Mouse (Mus musculus) heart, embryonic 11.5 days (tissue): ENCODE data around the gene Nhsl1. TPM values are rescaled to one million over a fixed set of nuclear protein-coding genes. Genes with fewer than 3 reads are reported as not detected.

ENCODE experiments used
- ATAC-seq: fragments of 200-750 bp; cut with Nextera tagmentation; replicated peaks from 2 replicates; pipeline ENCODE4 v1.8.0; 2017; ENCODE audit warnings: moderate library complexity; ENCODE audit not compliant: insufficient number of reproducible peaks, low FRiP score, low TSS enrichment
- H3K27ac ChIP-seq: fragments of 300-500 bp; sonication (generic); 2 replicates; pipeline ENCODE4 v1.5.1; 2014; ENCODE audit warnings: mild to moderate bottlenecking, low read depth, low read length
- H3K27me3 ChIP-seq: fragments of 300-500 bp; sonication (generic); 2 replicates; pipeline ENCODE4 v1.6.1; 2014; ENCODE audit warnings: mild to moderate bottlenecking, low read length, mixed read lengths; ENCODE audit not compliant: control insufficient read depth, insufficient read depth
- H3K36me3 ChIP-seq: fragments of 300-500 bp; sonication (generic); 2 replicates; pipeline ENCODE4 v1.6.1; 2014; ENCODE audit warnings: mild to moderate bottlenecking, low read length, moderate library complexity, mixed read lengths; ENCODE audit not compliant: control insufficient read depth, insufficient read depth
- H3K4me1 ChIP-seq: fragments of 300-500 bp; sonication (generic); 2 replicates; pipeline ENCODE4 v1.6.1; 2014; ENCODE audit warnings: low read length; ENCODE audit not compliant: control insufficient read depth, insufficient read depth
- H3K4me2 ChIP-seq: fragments of 300-500 bp; sonication (generic); 2 replicates; pipeline ENCODE4 v1.6.1; 2014; ENCODE audit warnings: mild to moderate bottlenecking, moderate library complexity
- H3K4me3 ChIP-seq: fragments of 300-500 bp; sonication (generic); 2 replicates; pipeline ENCODE4 v1.5.1; 2014; ENCODE audit warnings: low read depth, low read length
- H3K9ac ChIP-seq: fragments of 300-500 bp; sonication (generic); 2 replicates; pipeline ENCODE4 v1.6.1; 2014; ENCODE audit warnings: mild to moderate bottlenecking, low read depth, low read length, moderate library complexity
- H3K9me3 ChIP-seq: fragments of 300-500 bp; sonication (generic); replicated peaks from 2 replicates; pipeline ENCODE4 v1.6.1; 2016; ENCODE audit warnings: low read length; ENCODE audit not compliant: control insufficient read depth
- WGBS: fragments of 180-500 bp; shearing (Covaris S2); extraction: QIAGEN DNeasy Blood & Tissue Kit; methylation state at CpG from one replicate; pipeline ENCODE4 v1.1.7; 2014; ENCODE audit not compliant: insufficient replicate concordance; 5-methylcytosine and 5-hydroxymethylcytosine counted together
- polyA plus RNA-seq: library from polyadenylated mRNA; unstranded; fragments of >200 nt; fragmentation: Nextera tagmentation; extraction: Ambion mirVana; gene quantifications from 2 replicates; pipeline ENCODE4 v1.2.1, GENCODE M21; 2014

Nhsl1 gene
- polyA plus RNA-seq, 1 experiment from 2014 or later = 13.6 TPM

DNA sequence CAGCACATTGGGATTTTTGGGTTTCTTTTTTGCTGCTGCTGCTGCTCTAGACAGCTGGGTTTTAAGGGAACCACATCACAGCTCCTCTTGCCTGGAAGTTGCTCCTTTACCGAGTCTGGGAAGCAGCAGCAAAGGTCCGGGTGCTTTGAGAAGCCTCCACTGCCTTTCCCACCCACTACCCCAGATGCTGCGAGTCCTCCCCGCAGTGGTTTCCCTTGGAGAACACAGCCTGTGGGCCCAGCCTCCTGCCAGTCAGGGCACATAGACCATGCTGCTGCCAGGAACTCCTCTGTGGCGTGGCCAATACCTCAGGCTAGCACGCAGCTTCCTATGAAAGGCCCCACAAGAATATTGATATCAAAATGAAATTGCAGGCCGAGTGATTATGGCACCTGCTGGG lies 178.3 kb downstream of the Nhsl1 start:
- no peaks in the 10 kb centered on the region for H3K36me3 ChIP-seq
- H3K4me1 ChIP-seq = peaks cover 15% of the 10 kb centered on the region
- no peaks in the 10 kb centered on the region for H3K27me3 ChIP-seq
- WGBS = 79% methylated on average over 7 of the region's 7 CpGs
- H3K27ac ChIP-seq = no peak overlapping the region
- H3K9ac ChIP-seq = no peak overlapping the region
- ATAC-seq = no peak
- no peaks in the 10 kb centered on the region for H3K9me3 ChIP-seq
- no peak overlapping the region for H3K4me2 ChIP-seq
- H3K4me3 ChIP-seq = no peak overlapping the region

DNA sequence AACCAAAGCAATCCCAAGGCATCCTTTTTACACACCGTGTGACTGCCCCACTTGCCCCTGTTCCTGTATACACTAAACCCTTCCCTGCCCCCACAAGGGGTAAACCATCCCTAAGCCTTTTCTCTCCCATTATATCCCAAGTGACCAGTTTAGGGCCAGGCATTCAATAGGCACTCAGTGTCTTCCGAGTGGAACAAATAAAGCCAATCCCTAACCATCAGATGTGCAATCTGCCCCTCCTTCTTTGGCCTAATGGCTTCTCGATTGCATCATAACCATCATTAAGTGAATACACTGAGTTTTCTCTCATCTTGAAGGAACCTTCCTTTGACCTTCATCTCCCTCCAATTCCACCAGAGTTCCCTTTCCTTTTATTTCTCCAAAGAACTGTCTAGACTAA lies 183.2 kb downstream of the Nhsl1 start:
- H3K4me1 ChIP-seq = peaks cover 3% of the 10 kb centered on the region; the same call in 1 of the 2 replicates
- no peaks in the 10 kb centered on the region for H3K27me3 ChIP-seq
- H3K9me3 ChIP-seq = no peaks in the 10 kb centered on the region
- no peak overlapping the region for H3K4me2 ChIP-seq
- H3K4me3 ChIP-seq = no peak overlapping the region
- 72% methylated on average over 3 of the region's 3 CpGs for WGBS
- no peak overlapping the region for H3K27ac ChIP-seq
- H3K36me3 ChIP-seq = no peaks in the 10 kb centered on the region
- H3K9ac ChIP-seq = no peak overlapping the region
- ATAC-seq = no peak

DNA sequence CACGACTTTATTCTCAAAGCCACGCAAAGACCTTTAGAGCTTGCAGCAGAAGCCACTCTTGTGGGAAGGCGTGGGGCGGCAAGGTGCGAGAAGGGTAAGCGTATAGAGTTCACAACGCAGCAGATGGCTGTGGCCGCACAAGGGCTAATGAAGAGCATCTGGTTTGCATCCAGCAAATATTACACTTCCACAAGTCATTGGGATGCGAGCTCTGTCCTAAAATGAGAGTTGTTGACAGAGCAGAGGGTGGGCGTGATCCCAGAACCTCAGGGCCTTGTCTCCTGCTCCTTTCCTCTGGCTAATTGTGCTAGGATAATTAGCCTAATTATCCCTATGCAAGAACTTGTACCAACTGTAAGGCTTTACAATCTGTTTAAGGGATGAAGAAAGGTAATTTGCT lies 186.9 kb downstream of the Nhsl1 start:
- Histone ChIP-seq H3K9me3 (no peaks in the 10 kb centered on the region), H3K9ac (no peak overlapping the region), H3K4me3 (no peak overlapping the region), H3K36me3 (no peaks in the 10 kb centered on the region), H3K27me3 (no peaks in the 10 kb centered on the region), H3K4me2 (no peak overlapping the region), H3K27ac (no peak overlapping the region), H3K4me1 (peaks cover 3% of the 10 kb centered on the region; the same call in 1 of the 2 replicates)
- no peak for ATAC-seq
- WGBS = 77% methylated on average over 10 of the region's 10 CpGs

DNA sequence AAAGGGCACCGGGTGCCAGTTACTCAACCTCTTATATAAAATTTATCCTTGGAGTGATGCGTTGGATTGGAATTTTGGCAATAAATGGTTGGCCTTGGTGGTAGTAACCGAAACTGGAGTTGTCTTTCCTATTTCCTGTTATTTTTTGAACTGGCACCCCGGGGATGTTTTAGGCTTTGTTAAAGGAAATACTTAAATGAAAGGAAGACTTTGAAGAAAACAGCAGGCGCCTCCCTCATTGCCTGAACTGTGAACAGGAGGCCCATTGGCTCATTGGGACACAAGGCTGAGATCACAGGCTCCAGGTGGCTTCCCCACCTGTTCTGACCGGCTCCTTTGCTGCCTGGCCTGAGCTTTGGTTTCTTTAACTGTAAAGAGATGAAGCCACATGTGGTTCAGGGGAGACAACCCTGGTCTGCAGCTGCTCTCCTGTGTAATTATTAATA lies 187.7 kb downstream of the Nhsl1 start:
- no peak overlapping the region for H3K4me2 ChIP-seq
- H3K36me3 ChIP-seq = 0 out of 2 replicates have a peak, but pooled peaks cover under 1% of the 10 kb centered on the region
- WGBS = 70% methylated on average over 6 of the region's 6 CpGs
- H3K9ac ChIP-seq = no peak overlapping the region
- no peak overlapping the region for H3K4me3 ChIP-seq
- no peaks in the 10 kb centered on the region for H3K27me3 ChIP-seq
- ATAC-seq = no peak
- H3K9me3 ChIP-seq = no peaks in the 10 kb centered on the region
- no peak overlapping the region for H3K27ac ChIP-seq
- peaks cover 3% of the 10 kb centered on the region; the same call in 1 of the 2 replicates for H3K4me1 ChIP-seq

DNA sequence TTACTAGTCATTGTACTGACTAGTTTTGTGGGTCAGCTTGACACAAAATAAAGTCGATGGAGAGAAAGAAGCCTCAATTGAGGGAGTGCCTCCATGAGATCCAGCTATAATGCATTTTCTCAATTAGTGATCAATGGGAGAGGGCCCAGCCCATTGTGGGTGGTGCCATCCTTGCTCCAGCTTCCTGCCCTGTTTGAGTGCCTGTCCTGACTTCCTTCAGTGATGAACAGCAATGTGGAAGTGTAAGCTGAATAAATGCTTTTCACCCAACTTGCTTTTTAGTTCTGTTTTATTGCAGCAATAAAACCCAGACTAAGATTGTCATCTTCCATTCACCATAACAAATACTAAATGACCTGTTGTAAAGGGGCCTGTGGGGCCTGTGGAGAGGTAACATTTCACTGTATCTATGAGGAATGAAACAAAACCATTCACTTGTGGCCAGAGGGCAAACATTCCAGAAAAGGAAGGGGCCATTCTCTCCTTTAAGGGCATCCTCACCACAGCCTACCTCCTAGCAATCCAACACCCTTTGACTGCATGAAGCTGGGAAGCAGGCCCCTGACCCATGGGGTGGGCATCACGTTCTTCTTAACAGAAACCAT lies 189.2 kb downstream of the Nhsl1 start:
- Histone ChIP-seq H3K9ac (no peak overlapping the region), H3K27ac (no peak overlapping the region), H3K4me3 (no peak overlapping the region), H3K27me3 (no peaks in the 10 kb centered on the region), H3K4me1 (peaks cover 3% of the 10 kb centered on the region; the same call in 1 of the 2 replicates), H3K36me3 (0 out of 2 replicates have a peak, but pooled peaks cover 2% of the 10 kb centered on the region), H3K4me2 (no peak overlapping the region), H3K9me3 (no peaks in the 10 kb centered on the region)
- ATAC-seq = no peak
- WGBS = 69% methylated on average over 2 of the region's 2 CpGs

DNA sequence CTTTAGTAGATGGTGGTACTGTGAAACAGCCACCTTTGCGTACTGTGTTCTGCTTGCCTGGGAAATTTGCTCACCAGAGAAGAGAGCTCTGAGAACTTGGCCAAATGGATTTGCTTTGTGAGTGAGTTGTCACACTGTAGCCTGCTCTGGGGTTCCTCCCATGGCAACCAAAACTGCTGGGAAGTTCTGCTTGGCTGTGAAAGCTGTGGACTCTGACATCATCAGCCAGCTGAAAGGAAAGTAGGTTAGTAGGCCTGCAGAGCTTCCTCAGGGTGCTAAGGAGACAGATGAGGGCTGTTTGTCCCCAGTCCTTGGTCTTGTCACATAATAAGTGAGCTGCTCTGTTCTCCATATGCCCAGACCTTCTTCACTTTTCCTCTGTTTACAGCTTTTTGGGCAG lies 189.8 kb downstream of the Nhsl1 start:
- peaks cover 3% of the 10 kb centered on the region; the same call in 1 of the 2 replicates for H3K4me1 ChIP-seq
- 86% methylated on average over 1 of the region's 1 CpGs for WGBS
- ATAC-seq = no peak
- no peaks in the 10 kb centered on the region for H3K9me3 ChIP-seq
- H3K4me3 ChIP-seq = no peak overlapping the region
- H3K36me3 ChIP-seq = 0 out of 2 replicates have a peak, but pooled peaks cover 2% of the 10 kb centered on the region
- no peaks in the 10 kb centered on the region for H3K27me3 ChIP-seq
- no peak overlapping the region for H3K4me2 ChIP-seq
- no peak overlapping the region for H3K9ac ChIP-seq
- H3K27ac ChIP-seq = no peak overlapping the region

DNA sequence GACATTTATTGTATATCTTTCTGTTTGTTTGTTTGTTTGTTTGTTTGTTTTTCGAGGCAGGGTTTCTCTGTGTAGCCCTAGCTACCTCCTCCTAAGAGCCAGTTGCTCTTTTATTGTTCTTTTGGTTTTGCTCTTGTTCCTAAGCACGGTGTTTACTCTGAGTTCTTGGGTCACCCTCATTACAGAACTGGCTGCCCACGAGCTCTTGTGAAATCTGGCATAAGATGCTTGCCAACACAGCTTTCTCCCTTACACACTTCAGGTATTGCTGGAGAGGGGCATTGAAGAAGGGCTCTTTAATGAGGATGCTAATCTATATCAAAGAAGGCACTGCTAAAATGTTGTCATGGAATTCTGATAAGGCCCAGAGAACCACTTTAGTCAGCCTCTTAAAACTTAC lies 191.9 kb downstream of the Nhsl1 start:
- H3K4me1 ChIP-seq = peaks cover 3% of the 10 kb centered on the region; the same call in 1 of the 2 replicates
- H3K36me3 ChIP-seq = 0 out of 2 replicates have a peak, but pooled peaks cover 2% of the 10 kb centered on the region
- no peaks in the 10 kb centered on the region for H3K27me3 ChIP-seq
- no peak overlapping the region for H3K27ac ChIP-seq
- WGBS = 76% methylated on average over 3 of the region's 3 CpGs
- ATAC-seq = no peak
- H3K9me3 ChIP-seq = no peaks in the 10 kb centered on the region
- H3K4me2 ChIP-seq = no peak overlapping the region
- no peak overlapping the region for H3K9ac ChIP-seq
- no peak overlapping the region for H3K4me3 ChIP-seq

DNA sequence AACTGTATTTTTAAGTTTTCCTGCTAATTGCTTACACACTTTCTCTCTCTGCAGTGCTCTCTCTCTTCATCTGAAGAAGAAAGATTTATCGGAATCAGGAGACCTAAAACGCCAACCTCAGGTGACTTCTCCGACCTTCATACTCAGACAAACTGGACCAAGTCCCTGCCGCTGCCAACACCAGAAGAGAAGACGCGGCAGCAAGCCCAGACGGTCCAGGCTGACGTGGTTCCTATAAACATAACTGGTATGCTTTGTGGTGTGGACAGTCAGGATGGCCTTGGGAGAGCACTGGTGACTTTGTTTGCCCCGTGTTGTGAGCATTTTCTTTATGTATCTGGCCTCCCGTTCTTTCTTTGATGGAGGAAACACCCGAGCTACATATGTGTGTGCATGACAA lies 192.7 kb downstream of the Nhsl1 start:
- no peak overlapping the region for H3K4me3 ChIP-seq
- no peak for ATAC-seq
- peaks cover 2% of the 10 kb centered on the region; the same call in 1 of the 2 replicates for H3K4me1 ChIP-seq
- H3K27ac ChIP-seq = no peak overlapping the region
- no peak overlapping the region for H3K4me2 ChIP-seq
- H3K27me3 ChIP-seq = no peaks in the 10 kb centered on the region
- H3K9me3 ChIP-seq = no peaks in the 10 kb centered on the region
- H3K9ac ChIP-seq = no peak overlapping the region
- H3K36me3 ChIP-seq = 0 out of 2 replicates have a peak, but pooled peaks cover 2% of the 10 kb centered on the region
- WGBS = 87% methylated on average over 11 of the region's 11 CpGs

DNA sequence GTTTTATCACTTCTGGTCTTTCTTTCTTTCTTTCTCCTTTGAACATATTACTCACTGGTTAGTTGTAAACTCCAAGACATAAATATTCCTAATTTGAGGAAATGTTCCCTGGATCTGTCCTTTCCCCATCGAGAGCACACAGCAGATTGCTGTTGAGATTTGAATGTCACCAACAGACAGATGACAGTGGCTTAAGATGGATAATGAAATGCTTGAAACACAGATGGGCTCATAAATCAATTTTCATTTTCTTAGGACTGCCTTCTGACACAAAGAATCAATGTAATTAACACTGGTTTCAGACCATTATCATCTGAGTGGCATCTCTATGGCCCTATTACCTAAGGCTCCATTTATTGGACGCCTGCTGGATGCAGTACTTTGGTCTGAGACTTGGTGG lies 203.8 kb downstream of the Nhsl1 start:
- H3K4me2 ChIP-seq = no peak overlapping the region
- WGBS = 76% methylated on average over 2 of the region's 2 CpGs
- H3K9me3 ChIP-seq = no peaks in the 10 kb centered on the region
- peaks cover 6% of the 10 kb centered on the region; the same call in 1 of the 2 replicates for H3K36me3 ChIP-seq
- H3K4me3 ChIP-seq = no peak overlapping the region
- H3K9ac ChIP-seq = no peak overlapping the region
- ATAC-seq = no peak
- 0 out of 2 replicates have a peak, but pooled peaks cover 4% of the 10 kb centered on the region for H3K4me1 ChIP-seq
- no peaks in the 10 kb centered on the region for H3K27me3 ChIP-seq
- H3K27ac ChIP-seq = no peak overlapping the region
